ENCODE assay signal across 8 mouse cellular contexts in the genomic region with DNA sequence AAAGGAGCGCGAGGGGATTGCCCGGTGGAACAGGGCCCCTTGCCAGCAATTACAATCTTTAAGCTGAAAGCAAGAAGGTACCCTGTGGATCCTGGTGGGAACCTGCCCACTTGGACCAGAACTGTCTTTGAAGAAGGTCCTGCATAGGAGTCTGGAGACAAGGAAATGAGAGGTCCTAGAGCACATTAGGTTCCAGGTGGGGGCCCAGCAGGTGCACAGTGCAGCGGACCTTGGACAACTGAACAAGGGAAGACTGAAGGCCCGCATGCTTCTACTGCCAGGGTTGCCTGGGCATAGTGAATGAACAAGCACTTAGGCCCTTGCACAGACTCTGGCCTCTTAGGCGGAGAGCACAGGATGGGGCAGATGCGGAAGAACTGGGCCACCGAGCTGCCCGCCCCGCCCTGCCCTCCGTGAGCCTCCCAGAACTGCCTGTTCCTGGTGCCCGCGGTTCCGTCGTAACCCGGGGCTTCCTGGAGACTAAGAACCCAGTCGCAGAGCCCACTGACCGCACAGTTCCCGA. TPM values are rescaled to one million over a fixed set of nuclear protein-coding genes. Genes with fewer than 3 reads are reported as not detected.
DNase-seq lines count a peak whose midpoint lies in the region; ATAC-seq lines count a peak whose summit lies in the region.

No protein-coding gene starts in this region.

- peak overlapping the region; percentile 78 for H3K4me3 ChIP-seq in heart, embryonic 15.5 days
- peak overlapping the region; percentile 64 for H3K4me3 ChIP-seq in limb, embryonic 13.5 days
- H3K4me3 ChIP-seq in neural tube, embryonic 12.5 days = peak overlapping the region; percentile 46

- peak; percentile 17 for DNase-seq in right cerebral cortex, postnatal 25 days
- DNase-seq in right cerebral cortex, postnatal 36 days (ENCODE audit: low spot score in 2 of 2) = no peak
- peak; percentile 77 for DNase-seq in cerebellum, adult 9-11 months
- DNase-seq in urinary bladder, postnatal 10 days (ENCODE audit: low spot score) = no peak
- DNase-seq in layer of hippocampus, adult 8-10 months (ENCODE audit: low spot score in 2 of 2) = no peak

- peak overlapping the region; percentile 51 for H3K27ac ChIP-seq in heart, embryonic 15.5 days
- H3K27ac ChIP-seq in limb, embryonic 13.5 days = no peak overlapping the region; the same call in 1 of the 2 replicates
- H3K27ac ChIP-seq in neural tube, embryonic 12.5 days = no peak overlapping the region

- ATAC-seq in heart, embryonic 15.5 days (replicated peaks; ENCODE audit: insufficient number of reproducible peaks, insufficient read depth, low FRiP score, low read depth) = peak; percentile 55
- ATAC-seq in limb, embryonic 13.5 days (ENCODE audit: low FRiP score, low read depth) = peak; percentile 57; the same call in 1 of the 2 replicates
- ATAC-seq in neural tube, embryonic 12.5 days (ENCODE audit: low FRiP score, low read depth) = peak; percentile 60

- H3K9me3 ChIP-seq in heart, embryonic 15.5 days (replicated peaks) = no peaks in the 10 kb centered on the region
- no peaks in the 10 kb centered on the region for H3K9me3 ChIP-seq in limb, embryonic 13.5 days
- no peaks in the 10 kb centered on the region for H3K9me3 ChIP-seq in neural tube, embryonic 12.5 days

- WGBS in heart, embryonic 15.5 days = 9% methylated on average over 19 of the region's 19 CpGs
- 4% methylated on average over 19 of the region's 19 CpGs for WGBS in limb, embryonic 13.5 days
- 7% methylated on average over 19 of the region's 19 CpGs for WGBS in neural tube, embryonic 12.5 days

- no peaks in the 10 kb centered on the region for H3K27me3 ChIP-seq in heart, embryonic 15.5 days
- H3K27me3 ChIP-seq in limb, embryonic 13.5 days = peaks cover 6% of the 10 kb centered on the region; the same call in 1 of the 2 replicates
- H3K27me3 ChIP-seq in neural tube, embryonic 12.5 days (replicated peaks) = 0 out of 2 replicates have a peak, but pooled peaks cover 4% of the 10 kb centered on the region

- peaks cover 13% of the 10 kb centered on the region for H3K4me1 ChIP-seq in heart, embryonic 15.5 days (replicated peaks)
- peaks cover 8% of the 10 kb centered on the region for H3K4me1 ChIP-seq in limb, embryonic 13.5 days
- H3K4me1 ChIP-seq in neural tube, embryonic 12.5 days = peaks cover 17% of the 10 kb centered on the region; the same call in 1 of the 2 replicates

- peak overlapping the region; percentile 98 for H3K4me2 ChIP-seq in heart, embryonic 15.5 days
- peak overlapping the region; percentile 97 for H3K4me2 ChIP-seq in limb, embryonic 13.5 days (replicated peaks)
- H3K4me2 ChIP-seq in neural tube, embryonic 12.5 days (replicated peaks) = peak overlapping the region; percentile 80

- H3K36me3 ChIP-seq in heart, embryonic 15.5 days = no peaks in the 10 kb centered on the region
- H3K36me3 ChIP-seq in limb, embryonic 13.5 days = no peaks in the 10 kb centered on the region
- H3K36me3 ChIP-seq in neural tube, embryonic 12.5 days = no peaks in the 10 kb centered on the region

- H3K9ac ChIP-seq in heart, embryonic 15.5 days = peak overlapping the region; percentile 70
- H3K9ac ChIP-seq in limb, embryonic 13.5 days = peak overlapping the region; percentile 76
- peak overlapping the region; percentile 61 for H3K9ac ChIP-seq in neural tube, embryonic 12.5 days

RNA-seq across cellular contexts. Expression of a gene that starts 0.6 kb away (rescaled TPM):
- polyA plus RNA-seq in heart, embryonic 15.5 days (2015; fragmentation: Nextera tagmentation; extraction: Ambion mirVana) = 17.6 and 26.3 TPM in 2 replicates
- 28.0 and 28.9 TPM in 2 replicates for polyA plus RNA-seq in limb, embryonic 13.5 days (2015; fragmentation: Nextera tagmentation; extraction: Ambion mirVana)
- 18.9 and 20.3 TPM in 2 replicates for polyA plus RNA-seq in neural tube, embryonic 12.5 days (2016; fragmentation: Nextera tagmentation; extraction: Ambion mirVana)
- 10 to 100 TPM; 10.8 to 17.4 (median 17.1) TPM for total RNA-seq in layer of hippocampus, adult 8-10 months (2022)

RNA-seq across cellular contexts. Expression of a gene that starts 15.1 kb away (rescaled TPM):
- 43.1 and 54.5 TPM in 2 replicates for polyA plus RNA-seq in heart, embryonic 15.5 days (2015; fragmentation: Nextera tagmentation; extraction: Ambion mirVana)
- polyA plus RNA-seq in limb, embryonic 13.5 days (2015; fragmentation: Nextera tagmentation; extraction: Ambion mirVana) = 119 and 122 TPM in 2 replicates
- 121 and 123 TPM in 2 replicates for polyA plus RNA-seq in neural tube, embryonic 12.5 days (2016; fragmentation: Nextera tagmentation; extraction: Ambion mirVana)
- total RNA-seq in layer of hippocampus, adult 8-10 months (2022) = 10 to 100 TPM; 54.9 to 75.0 (median 66.8) TPM

RNA-seq across cellular contexts. Expression of a gene that starts 15.1 kb away (rescaled TPM):
- polyA plus RNA-seq in heart, embryonic 15.5 days (2015; fragmentation: Nextera tagmentation; extraction: Ambion mirVana) = 8.4 and 10.8 TPM in 2 replicates
- 17.6 and 19.8 TPM in 2 replicates for polyA plus RNA-seq in limb, embryonic 13.5 days (2015; fragmentation: Nextera tagmentation; extraction: Ambion mirVana)
- 22.0 and 26.9 TPM in 2 replicates for polyA plus RNA-seq in neural tube, embryonic 12.5 days (2016; fragmentation: Nextera tagmentation; extraction: Ambion mirVana)
- 10 to 100 TPM; 31.0 to 38.0 (median 35.3) TPM for total RNA-seq in layer of hippocampus, adult 8-10 months (2022)

RNA-seq across cellular contexts. Expression of a gene that starts 27.7 kb away (rescaled TPM):
- polyA plus RNA-seq in heart, embryonic 15.5 days (2015; fragmentation: Nextera tagmentation; extraction: Ambion mirVana) = 15.6 and 18.5 TPM in 2 replicates
- 34.4 and 36.3 TPM in 2 replicates for polyA plus RNA-seq in limb, embryonic 13.5 days (2015; fragmentation: Nextera tagmentation; extraction: Ambion mirVana)
- polyA plus RNA-seq in neural tube, embryonic 12.5 days (2016; fragmentation: Nextera tagmentation; extraction: Ambion mirVana) = 29.6 and 29.8 TPM in 2 replicates
- total RNA-seq in layer of hippocampus, adult 8-10 months (2022) = 10 to 100 TPM; 32.3 to 37.1 (median 35.2) TPM

RNA-seq across cellular contexts. Expression of a gene that starts 40.4 kb away (rescaled TPM):
- polyA plus RNA-seq in heart, embryonic 15.5 days (2015; fragmentation: Nextera tagmentation; extraction: Ambion mirVana) = 114 and 130 TPM in 2 replicates
- polyA plus RNA-seq in limb, embryonic 13.5 days (2015; fragmentation: Nextera tagmentation; extraction: Ambion mirVana) = 132 and 139 TPM in 2 replicates
- polyA plus RNA-seq in neural tube, embryonic 12.5 days (2016; fragmentation: Nextera tagmentation; extraction: Ambion mirVana) = 150 and 168 TPM in 2 replicates
- total RNA-seq in layer of hippocampus, adult 8-10 months (2022) = 10 to 100 TPM; 80.5 to 87.5 (median 85.1) TPM

Comparison
In these comparisons a context has a peak if more than half of its experiments do, and no peak if none do; other contexts are left out.
1. DNase-seq: peak in right cerebral cortex, postnatal 25 days (single experiment) and cerebellum, adult 9-11 months (single experiment); none in right cerebral cortex, postnatal 36 days (0 of 2), urinary bladder, postnatal 10 days (single experiment) and layer of hippocampus, adult 8-10 months (0 of 2).
2. Peak in every context shown above with its lines, with median percentiles within 50 percentile points of each other: ATAC-seq, H3K4me2 ChIP-seq, H3K4me3 ChIP-seq and H3K9ac ChIP-seq.